Mouse (Mus musculus) neural tube, embryonic 15.5 days (tissue): Measurements from ENCODE around the gene Ccdc136. TPM values are rescaled to one million over a fixed set of nuclear protein-coding genes. Genes with fewer than 3 reads are reported as not detected.
"Not testable (repeated sequence)": the region's sequence is repeated elsewhere in the genome, so short reads cannot be mapped to it uniquely, and the experiment has no call there.

Experiments
- ATAC-seq: fragments of 200-750 bp; cut with Nextera tagmentation; 2 replicates; pipeline ENCODE4 v1.8.0; 2017; ENCODE audit warnings: mild to moderate bottlenecking, moderate TSS enrichment, moderate library complexity; ENCODE audit not compliant: low FRiP score
- H3K27ac ChIP-seq: fragments of 300-500 bp; sonication (generic); replicated peaks from 2 replicates; pipeline ENCODE4 v1.5.1; 2015; ENCODE audit warnings: mild to moderate bottlenecking, inconsistent platforms
- H3K27me3 ChIP-seq: fragments of 300-500 bp; sonication (generic); replicated peaks from 2 replicates; pipeline ENCODE4 v1.6.1; 2015; ENCODE audit warnings: inconsistent platforms
- H3K36me3 ChIP-seq: fragments of 300-500 bp; sonication (generic); 2 replicates; pipeline ENCODE4 v1.6.1; 2015; ENCODE audit warnings: inconsistent platforms
- H3K4me1 ChIP-seq: fragments of 300-500 bp; sonication (generic); 2 replicates; pipeline ENCODE4 v1.6.1; 2015; ENCODE audit warnings: inconsistent platforms
- H3K4me2 ChIP-seq: fragments of 300-500 bp; sonication (generic); 2 replicates; pipeline ENCODE4 v1.6.1; 2015; ENCODE audit warnings: inconsistent platforms, mild to moderate bottlenecking, moderate library complexity
- H3K4me3 ChIP-seq: fragments of 300-500 bp; sonication (generic); replicated peaks from 2 replicates; pipeline ENCODE4 v1.5.1; 2015; ENCODE audit warnings: mild to moderate bottlenecking, inconsistent platforms
- H3K9ac ChIP-seq: fragments of 300-500 bp; sonication (generic); replicated peaks from 2 replicates; pipeline ENCODE4 v1.6.1; 2015; ENCODE audit warnings: mild to moderate bottlenecking, inconsistent platforms
- H3K9me3 ChIP-seq: fragments of 300-500 bp; sonication (generic); replicated peaks from 2 replicates; pipeline ENCODE4 v1.6.1; 2016; ENCODE audit warnings: inconsistent platforms
- WGBS: fragments of 180-500 bp; shearing (Covaris S2); methylation state at CpG from one replicate; pipeline ENCODE4 v1.1.7; 2015; ENCODE audit warnings: mixed read lengths; 5-methylcytosine and 5-hydroxymethylcytosine counted together
- polyA plus RNA-seq: library from polyadenylated mRNA; unstranded; fragments of >200 nt; fragmentation: Nextera tagmentation; extraction: Ambion mirVana; gene quantifications from 2 replicates; pipeline ENCODE4 v1.2.1, GENCODE M21; 2015

Gene Ccdc136
- polyA plus RNA-seq, 1 experiment from 2014 or later, result 53.6 TPM

DNA sequence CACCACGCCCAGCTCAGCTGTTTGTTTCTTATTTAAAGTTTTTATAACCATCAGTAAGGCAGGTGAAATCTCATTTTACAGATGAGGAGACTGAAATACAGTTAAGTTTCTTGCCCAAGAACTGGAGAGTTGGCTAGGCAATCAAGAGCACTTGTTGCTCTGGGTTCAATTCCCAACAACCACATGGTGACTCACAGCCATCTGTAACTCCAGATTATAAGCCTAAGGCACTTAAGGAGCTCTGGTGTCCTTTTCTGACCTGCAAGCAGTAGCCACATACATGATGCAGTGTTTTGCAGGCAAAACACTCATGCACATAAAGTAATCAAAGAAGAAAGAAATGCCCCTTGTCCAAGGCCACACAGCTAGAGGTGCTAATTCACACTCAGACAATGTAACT lies 30.8 kb upstream of the Ccdc136 start:
- no peaks in the 10 kb centered on the region for H3K27me3 ChIP-seq
- H3K27ac ChIP-seq, result no peak overlapping the region
- WGBS, result 90% methylated on average over 1 of the region's 1 CpGs
- no peak overlapping the region for H3K4me3 ChIP-seq
- H3K9ac ChIP-seq, result no peak overlapping the region
- peaks cover 30% of the 10 kb centered on the region for H3K36me3 ChIP-seq
- H3K9me3 ChIP-seq, result no peaks in the 10 kb centered on the region
- peaks cover 6% of the 10 kb centered on the region for H3K4me1 ChIP-seq
- no peak overlapping the region for H3K4me2 ChIP-seq
- no peak for ATAC-seq

DNA sequence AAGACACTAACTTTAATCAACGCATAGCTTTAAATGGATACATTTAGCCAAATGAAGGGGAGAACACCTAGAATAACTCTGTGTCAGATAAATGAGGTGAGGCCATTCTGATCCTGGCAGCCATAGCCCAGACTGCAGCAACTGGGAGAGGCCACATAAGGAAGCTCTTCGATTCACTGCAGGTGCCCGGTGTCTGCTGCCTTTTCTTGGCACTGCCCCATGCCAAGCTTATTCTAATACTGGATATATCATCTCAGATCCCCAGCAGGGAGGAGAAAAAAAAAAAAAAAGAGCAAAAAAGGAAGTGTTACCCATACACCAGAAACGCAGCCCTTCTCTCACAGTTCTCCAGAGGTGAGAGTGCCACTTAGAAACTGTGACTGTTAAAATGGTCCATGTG lies 18.7 kb upstream of the Ccdc136 start:
- Histone ChIP-seq H3K9me3 (no peaks in the 10 kb centered on the region), H3K36me3 (peaks cover 55% of the 10 kb centered on the region), H3K9ac (no peak overlapping the region), H3K27me3 (no peaks in the 10 kb centered on the region), H3K4me2 (no peak overlapping the region), H3K4me1 (no peaks in the 10 kb centered on the region), H3K27ac (no peak overlapping the region), H3K4me3 (no peak overlapping the region)
- ATAC-seq, result no peak
- WGBS, result 93% methylated on average over 4 of the region's 4 CpGs

DNA sequence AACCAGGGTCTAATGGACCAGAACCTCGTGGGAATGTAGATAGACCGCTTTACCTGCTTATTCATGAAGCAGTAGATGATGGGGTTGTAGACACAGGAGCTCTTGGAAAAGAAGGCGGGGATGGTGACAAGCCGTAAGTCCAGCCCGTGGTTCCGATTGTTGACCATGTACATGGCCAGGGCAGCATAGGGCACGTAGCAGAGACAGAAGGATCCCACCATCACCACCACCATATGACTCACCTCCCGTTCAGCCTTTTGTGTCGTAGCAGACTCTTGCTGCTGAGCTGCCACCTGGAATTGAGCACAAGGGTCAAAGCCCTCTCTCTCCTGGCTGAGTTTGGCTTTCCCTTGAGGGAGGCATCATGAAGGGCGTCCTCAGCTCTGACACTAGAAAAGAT lies 17.4 kb upstream of the Ccdc136 start:
- Histone ChIP-seq H3K9me3 (no peaks in the 10 kb centered on the region), H3K4me3 (no peak overlapping the region), H3K4me1 (no peaks in the 10 kb centered on the region), H3K4me2 (no peak overlapping the region), H3K27ac (no peak overlapping the region), H3K9ac (no peak overlapping the region), H3K36me3 (peaks cover 46% of the 10 kb centered on the region), H3K27me3 (no peaks in the 10 kb centered on the region)
- ATAC-seq, result no peak
- 96% methylated on average over 10 of the region's 10 CpGs for WGBS

DNA sequence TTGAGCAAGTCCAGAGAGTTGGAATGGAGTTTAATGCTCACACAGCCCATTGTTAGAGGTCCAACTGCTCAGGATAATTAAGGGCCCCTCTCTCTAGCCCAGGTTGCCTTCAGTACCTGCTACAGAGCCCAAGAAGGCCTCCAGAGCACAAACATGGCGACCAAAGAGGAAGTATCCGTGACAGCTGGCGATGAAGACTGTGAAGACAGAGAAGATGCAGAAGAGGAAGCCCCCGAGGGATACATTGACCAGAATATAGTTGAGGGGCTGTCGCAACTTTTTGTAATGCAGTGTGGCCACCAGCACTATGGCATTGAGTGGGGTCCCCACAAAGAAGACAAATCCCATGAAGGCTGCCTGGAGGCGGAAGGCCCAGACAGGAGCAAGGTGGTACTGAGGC lies 16.2 kb upstream of the Ccdc136 start:
- no peaks in the 10 kb centered on the region for H3K4me1 ChIP-seq
- no peak overlapping the region for H3K4me3 ChIP-seq
- H3K27me3 ChIP-seq, result no peaks in the 10 kb centered on the region
- H3K9ac ChIP-seq, result no peak overlapping the region
- H3K4me2 ChIP-seq, result no peak overlapping the region
- 97% methylated on average over 6 of the region's 6 CpGs for WGBS
- peaks cover 33% of the 10 kb centered on the region for H3K36me3 ChIP-seq
- H3K27ac ChIP-seq, result no peak overlapping the region
- no peak for ATAC-seq
- no peaks in the 10 kb centered on the region for H3K9me3 ChIP-seq

DNA sequence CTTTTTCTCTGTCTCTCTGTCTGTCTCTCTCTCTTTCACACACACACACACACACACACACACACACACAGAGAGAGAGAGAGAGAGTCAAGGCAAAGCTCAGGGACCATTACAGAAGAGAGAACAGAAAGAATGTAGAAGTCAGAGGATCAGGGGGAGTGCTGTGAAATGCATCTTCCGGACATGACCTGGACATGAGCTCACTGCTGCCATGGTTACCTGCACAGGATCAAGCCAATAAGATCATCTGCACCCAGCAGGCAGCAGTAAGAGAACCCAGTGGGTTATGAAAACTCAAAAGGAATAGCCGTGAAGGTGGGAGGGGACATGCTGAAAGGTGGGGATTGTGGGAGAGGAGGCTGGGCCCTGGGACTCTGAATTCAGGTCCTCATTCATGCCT lies 13.7 kb upstream of the Ccdc136 start:
- Histone ChIP-seq H3K27me3 (no peaks in the 10 kb centered on the region), H3K36me3 (peaks cover 10% of the 10 kb centered on the region), H3K4me2 (no peak overlapping the region), H3K27ac (no peak overlapping the region), H3K9me3 (no peaks in the 10 kb centered on the region), H3K4me3 (no peak overlapping the region), H3K9ac (no peak overlapping the region), H3K4me1 (no peaks in the 10 kb centered on the region)
- ATAC-seq, result no peak
- WGBS, result 60% methylated on average over 2 of the region's 2 CpGs

DNA sequence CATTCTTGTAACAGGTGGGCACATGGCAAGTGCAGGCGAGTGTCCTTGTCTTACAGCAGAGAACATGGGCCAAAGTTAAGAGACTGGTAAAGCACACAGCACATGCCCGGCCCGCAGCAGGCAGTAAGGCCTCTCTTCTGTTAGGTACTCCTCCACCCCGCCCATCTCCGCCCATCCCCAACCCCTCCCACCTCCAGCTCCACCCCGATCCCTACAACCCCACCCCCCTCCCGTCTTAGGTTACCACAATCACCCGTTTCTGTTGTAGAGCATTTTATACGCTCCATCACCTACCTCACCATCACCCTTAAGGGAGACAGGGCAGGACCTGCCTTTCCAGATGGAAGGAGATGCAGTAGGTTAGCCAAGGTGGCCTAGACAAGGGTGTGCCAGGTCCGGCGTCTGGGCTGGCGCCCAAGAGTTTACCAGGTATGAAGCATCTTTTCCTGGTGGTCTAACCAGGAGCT lies 8.0 kb upstream of the Ccdc136 start, which contains the start of gene Opn1sw:
Gene Opn1sw (minus strand): TSS at position 417 of the 467 bp plus-strand sequence.
- Histone ChIP-seq H3K27ac (no peak within 1 kb of the TSS), H3K4me3 (peak within 1 kb of the TSS; percentile 29), H3K4me2 (peak within 1 kb of the TSS; percentile 42)

DNA sequence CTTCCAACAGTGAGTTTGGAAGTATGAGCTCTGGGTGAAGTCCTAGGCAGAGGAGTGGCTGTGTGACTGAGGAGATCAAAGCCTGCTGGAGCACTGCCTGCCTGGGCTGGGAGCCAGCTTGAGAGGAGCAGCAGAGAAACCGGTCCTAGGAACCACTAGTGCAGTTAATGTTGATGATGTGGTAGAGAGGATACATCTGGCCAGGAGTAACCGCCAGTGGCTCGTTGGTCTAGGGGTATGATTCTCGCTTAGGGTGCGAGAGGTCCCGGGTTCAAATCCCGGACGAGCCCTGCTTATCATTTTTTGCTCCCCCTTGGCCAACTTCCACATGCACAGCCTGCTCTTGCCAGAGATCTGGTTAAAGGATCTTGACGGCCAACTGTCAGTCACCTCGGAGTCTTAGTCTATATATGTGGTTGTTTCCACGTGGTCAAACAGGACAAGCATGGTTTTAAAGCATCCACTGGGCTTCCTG lies 7.5 kb upstream of the Ccdc136 start:
- peak; percentile 90 for ATAC-seq
- Histone ChIP-seq H3K27ac (no peak overlapping the region), H3K4me3 (peak overlapping the region; percentile 29), H3K4me2 (peak overlapping the region; percentile 42), H3K9me3 (no peaks in the 10 kb centered on the region), H3K36me3 (no peaks in the 10 kb centered on the region), H3K9ac (no peak overlapping the region), H3K27me3 (peaks cover 7% of the 10 kb centered on the region; the same call in 1 of the 2 replicates), H3K4me1 (peaks cover 5% of the 10 kb centered on the region; the same call in 1 of the 2 replicates)
- 7% methylated on average over 11 of the region's 11 CpGs for WGBS

More for the DNA sequence above, 8.0 kb upstream of the Ccdc136 start, which contains the start of gene Opn1sw:
- Histone ChIP-seq H3K27me3 (peaks cover 7% of the 10 kb centered on the region; the same call in 1 of the 2 replicates), H3K9ac (no peak within 1 kb of the TSS), H3K36me3 (no peaks in the 10 kb centered on the region), H3K4me1 (peaks cover 5% of the 10 kb centered on the region; the same call in 1 of the 2 replicates), H3K9me3 (no peaks in the 10 kb centered on the region)
- 6% methylated on average over 12 of the region's 12 CpGs for WGBS
- ATAC-seq, result 0 out of 2 replicates have a peak, but pooled peaks have one; percentile 52

DNA sequence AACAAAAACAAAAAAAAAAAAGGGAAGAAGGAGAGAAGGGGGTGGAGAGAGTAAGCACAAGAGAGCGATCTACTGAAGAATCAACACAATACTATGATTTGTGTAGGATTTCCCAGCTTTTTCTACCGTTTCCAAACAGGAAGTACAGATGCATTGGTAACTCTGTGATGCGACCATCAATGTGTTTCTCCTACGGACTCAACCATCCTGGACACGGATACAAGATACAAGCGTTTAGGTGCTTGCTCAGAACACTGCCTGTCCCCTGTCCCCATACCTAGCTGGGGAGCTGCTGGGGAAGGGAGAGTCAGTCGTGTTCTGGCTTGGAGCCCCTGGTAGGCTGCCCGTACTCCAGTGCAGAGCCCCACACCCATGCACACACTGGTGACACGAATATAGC lies 6.7 kb upstream of the Ccdc136 start:
- ATAC-seq, result no peak

DNA sequence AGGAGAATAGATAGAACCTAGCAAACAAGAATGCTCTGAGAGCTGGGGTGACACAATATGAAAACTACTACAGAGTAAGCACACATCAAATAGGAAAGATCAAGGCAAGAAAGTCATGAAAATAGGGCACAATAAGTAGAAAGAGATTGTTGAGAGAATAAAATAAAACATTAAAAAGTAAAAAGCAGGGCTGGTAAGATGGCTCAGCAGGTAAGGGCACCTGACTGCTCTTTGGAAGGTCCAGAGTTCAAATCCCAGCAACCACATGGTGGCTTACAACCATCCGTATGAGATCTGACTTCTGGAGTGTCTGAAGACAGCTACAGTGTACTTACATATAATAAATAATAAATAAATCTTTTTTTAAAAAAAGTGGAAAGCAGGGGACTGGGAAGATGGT lies 5.6 kb upstream of the Ccdc136 start:
- H3K9me3 ChIP-seq, H3K4me3 ChIP-seq, H3K27ac ChIP-seq, H3K9ac ChIP-seq, ATAC-seq, H3K36me3 ChIP-seq, H3K4me1 ChIP-seq, H3K4me2 ChIP-seq: not testable (repeated sequence)
- 93% methylated on average over 1 of the region's 1 CpGs for WGBS
- peaks cover 14% of the 10 kb centered on the region for H3K27me3 ChIP-seq

More for the DNA sequence above, 6.7 kb upstream of the Ccdc136 start:
- Histone ChIP-seq H3K27me3 (peaks cover 11% of the 10 kb centered on the region), H3K4me3 (no peak overlapping the region), H3K4me2 (no peak overlapping the region), H3K4me1 (peaks cover 5% of the 10 kb centered on the region; the same call in 1 of the 2 replicates), H3K36me3 (no peaks in the 10 kb centered on the region), H3K27ac (no peak overlapping the region), H3K9ac (no peak overlapping the region), H3K9me3 (no peaks in the 10 kb centered on the region)
- 58% methylated on average over 9 of the region's 9 CpGs for WGBS

DNA sequence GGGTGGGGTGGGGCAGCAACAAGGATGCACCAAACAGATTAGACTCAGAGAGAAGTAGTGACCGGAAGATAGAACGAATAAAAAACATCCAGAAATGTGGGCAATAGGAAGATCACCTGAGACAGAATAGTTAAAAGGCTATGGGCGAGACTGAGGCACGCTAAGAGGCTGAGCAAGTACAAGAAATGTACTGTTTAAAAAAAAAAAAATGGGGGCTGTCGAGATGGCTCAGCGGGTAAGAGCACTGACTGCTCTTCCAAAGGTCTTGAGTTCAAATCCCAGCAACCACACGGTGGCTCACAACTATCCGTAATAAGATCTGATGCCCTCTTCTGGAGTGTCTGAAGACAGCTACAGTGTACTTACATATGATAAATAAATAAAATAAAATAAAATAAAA lies 4.9 kb upstream of the Ccdc136 start:
- peaks cover 14% of the 10 kb centered on the region for H3K27me3 ChIP-seq
- 78% methylated on average over 8 of the region's 8 CpGs for WGBS
- not testable (repeated sequence) for ATAC-seq

DNA sequence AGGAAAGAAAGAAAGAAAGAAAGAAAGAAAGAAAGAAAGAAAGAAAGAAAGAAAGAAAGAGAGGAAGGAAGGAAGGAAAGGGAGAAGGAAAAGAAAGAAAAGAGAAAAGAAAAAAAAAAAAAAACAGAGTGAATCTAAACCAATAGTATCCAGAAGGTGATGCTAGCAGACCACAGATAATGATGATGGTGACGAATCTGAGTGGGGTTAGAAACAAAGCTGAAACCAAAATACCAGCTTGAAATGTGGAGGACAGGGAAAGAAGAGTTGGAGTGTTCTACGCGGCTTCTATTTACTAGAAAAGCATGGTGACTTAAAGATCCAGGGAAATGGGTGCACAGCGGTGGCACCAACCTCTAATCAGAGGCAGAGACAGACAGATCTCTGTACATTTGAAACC lies 4.3 kb upstream of the Ccdc136 start:
- WGBS, result 75% methylated on average over 4 of the region's 4 CpGs
- no peaks in the 10 kb centered on the region for H3K36me3 ChIP-seq
- no peak overlapping the region for H3K9ac ChIP-seq
- ATAC-seq, result no peak
- H3K27me3 ChIP-seq, result peaks cover 14% of the 10 kb centered on the region
- H3K4me2 ChIP-seq, result no peak overlapping the region
- peaks cover 13% of the 10 kb centered on the region for H3K4me1 ChIP-seq
- H3K4me3 ChIP-seq, result no peak overlapping the region
- H3K27ac ChIP-seq, result no peak overlapping the region
- no peaks in the 10 kb centered on the region for H3K9me3 ChIP-seq

More for the DNA sequence above, 4.9 kb upstream of the Ccdc136 start:
- H3K4me2 ChIP-seq, H3K4me3 ChIP-seq, H3K36me3 ChIP-seq, H3K27ac ChIP-seq, H3K9me3 ChIP-seq, H3K9ac ChIP-seq: not testable (repeated sequence)
- peaks cover 13% of the 10 kb centered on the region for H3K4me1 ChIP-seq

DNA sequence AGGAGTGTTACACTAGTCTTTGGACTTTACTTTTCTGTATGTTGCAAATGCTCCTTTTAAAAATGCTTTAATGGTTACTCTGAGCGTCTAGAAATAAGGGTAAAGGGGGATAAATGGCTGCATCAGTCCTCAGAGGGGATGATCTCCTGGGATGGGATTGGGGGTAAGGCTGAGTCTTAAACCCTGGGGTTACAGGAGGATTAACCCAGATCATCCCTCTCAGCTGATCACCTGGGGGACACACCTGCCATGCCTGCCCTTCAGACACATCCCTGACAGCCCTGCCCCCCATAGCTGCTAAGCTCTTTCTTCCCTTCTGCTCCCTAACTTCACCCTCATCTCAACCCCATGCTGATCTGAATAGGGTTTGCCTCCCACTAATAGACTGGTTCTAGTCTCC lies 1.8 kb upstream of the Ccdc136 start:
- Histone ChIP-seq H3K4me1 (peaks cover 23% of the 10 kb centered on the region), H3K27ac (no peak overlapping the region), H3K4me3 (no peak overlapping the region), H3K4me2 (no peak overlapping the region), H3K36me3 (no peaks in the 10 kb centered on the region), H3K9ac (no peak overlapping the region), H3K9me3 (no peaks in the 10 kb centered on the region), H3K27me3 (peaks cover 14% of the 10 kb centered on the region)
- 79% methylated on average over 1 of the region's 1 CpGs for WGBS
- ATAC-seq, result no peak
